Mouse (Mus musculus) right cerebral cortex, postnatal 36 days (tissue): ENCODE data around the gene Hpn.

Source experiments
- DNase-seq, 2 experiments: peaks; one replicate each; pipeline ENCODE4 v3.0.0; 2022; ENCODE audit warnings: low spot score in 2 of 2, mixed read lengths in 1 of 2

The Hpn gene

DNA sequence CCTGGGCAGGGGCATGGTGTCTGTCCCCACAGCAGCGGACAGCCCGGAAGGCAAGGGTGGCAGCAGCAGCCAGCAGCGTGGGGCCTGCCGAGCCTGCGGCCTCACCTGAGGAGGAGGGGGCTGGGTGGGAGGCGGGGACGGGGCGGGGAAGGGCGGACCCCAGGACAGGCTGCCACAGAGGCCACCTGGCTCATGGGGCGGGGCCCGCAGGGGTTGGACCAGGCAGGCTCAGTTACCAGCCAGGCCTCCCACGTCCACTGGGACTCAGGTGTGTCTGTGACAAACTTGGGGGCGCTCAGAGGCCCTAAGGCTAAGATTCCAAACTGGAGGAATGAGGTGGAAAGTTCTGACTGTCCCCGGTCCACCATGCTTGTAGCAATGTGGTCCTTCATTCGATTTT is at the start of gene Hpn:
Hpn (minus strand) TSS at position 109 of the 400 bp plus-strand sequence.
- no peak for DNase-seq

DNA sequence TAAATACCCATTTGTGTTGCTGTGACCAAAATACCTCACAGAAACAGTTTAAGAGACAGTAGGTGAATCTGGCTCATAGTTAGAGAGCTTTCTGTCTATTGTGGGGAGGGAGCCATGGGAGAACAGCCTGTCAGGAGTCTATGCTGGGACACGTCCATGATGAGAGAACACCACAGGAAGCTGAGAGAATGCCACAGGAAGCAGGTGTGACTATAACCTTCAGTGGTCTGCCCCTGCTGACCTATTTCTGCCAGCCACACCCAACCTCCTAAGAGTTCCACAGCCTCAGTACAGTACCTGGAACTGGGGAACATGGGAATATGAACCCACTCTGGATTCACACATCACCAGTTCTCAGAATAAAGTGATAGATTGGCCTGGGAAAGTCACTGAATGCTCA is 49.7 kb upstream of the Hpn start:
- DNase-seq: no peak

DNA sequence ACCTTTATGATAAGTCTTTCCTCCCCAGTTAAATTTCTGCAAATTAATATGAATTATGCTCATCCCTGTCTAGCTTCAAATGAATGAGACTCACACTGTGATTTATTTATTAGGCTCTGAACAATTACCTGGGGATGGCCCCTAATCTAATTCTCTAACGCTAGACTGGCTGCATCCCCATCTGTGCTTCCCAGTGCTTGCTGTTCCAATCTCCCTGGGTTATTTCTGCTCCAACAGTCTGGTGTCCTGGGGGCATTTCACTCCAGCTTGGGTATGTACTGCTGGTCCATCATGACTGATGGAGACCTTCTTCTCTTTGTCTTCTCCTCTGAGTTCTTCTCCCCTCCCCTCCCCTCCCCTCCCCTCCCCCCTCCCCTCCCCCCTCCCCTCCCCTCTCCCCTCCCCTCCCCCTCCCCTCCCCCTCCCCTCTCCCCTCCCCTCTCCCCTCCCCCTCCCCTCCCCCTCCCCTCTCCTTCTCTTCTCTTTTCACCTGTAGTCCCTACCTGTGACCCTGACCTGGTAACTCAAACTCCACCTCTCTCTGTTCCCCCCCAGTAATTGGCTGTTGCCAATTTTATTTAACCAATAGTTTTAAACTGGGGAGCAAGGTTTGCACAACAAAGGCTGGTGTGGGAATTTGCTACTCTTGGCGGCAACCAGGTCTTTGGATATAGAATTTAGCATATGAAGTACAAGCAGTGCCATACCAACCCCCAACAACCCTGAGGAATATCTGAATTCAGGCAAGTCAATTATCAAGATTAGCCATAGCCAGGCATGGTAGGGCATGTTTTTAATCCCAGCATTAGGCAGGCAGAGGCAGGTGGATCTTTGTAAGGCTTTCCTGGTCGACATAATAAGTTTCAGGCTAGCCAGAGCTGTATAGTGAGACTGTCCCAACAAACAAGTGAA is 48.8 kb upstream of the Hpn start:
- DNase-seq: no peak

DNA sequence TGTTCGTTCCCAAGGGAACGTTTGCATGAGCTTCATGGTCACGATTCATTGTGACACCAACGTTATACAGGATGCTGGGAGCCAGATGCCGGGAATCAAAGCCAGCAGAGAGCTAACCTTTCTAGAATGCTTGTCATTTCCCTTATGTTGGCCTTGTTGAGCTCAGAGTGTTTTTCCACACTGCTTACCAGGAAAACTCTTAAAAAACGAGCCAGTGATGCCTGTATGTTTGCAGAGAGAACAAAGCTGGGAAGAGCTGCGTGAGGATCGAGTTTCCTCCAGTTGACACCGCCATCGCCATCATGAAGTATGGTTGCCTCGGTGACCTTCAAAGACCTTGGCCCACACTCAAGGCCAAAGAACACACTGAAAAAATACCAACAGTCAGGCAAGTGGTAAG is 47.2 kb upstream of the Hpn start:
- DNase-seq: no peak

DNA sequence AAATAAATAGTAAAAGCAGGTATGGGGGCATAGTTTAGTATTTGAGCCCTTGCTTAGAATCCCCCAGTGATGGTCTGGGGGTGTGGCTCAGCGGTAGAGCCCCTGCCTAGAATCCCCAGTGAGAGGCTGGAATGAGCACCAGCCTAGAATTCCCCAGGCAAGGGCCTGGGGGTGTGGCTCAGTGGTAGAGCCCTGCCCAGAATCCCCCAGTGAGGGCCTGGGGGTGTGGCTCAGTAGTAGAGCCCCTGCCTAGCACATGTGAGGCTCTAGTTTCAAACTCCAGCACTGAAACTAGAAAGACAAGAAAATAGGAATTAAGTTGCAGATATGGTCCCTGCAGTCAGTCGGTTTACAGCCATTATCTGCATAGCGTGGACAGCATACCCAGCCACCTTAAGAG is 46.7 kb upstream of the Hpn start:
- DNase-seq: no peak

DNA sequence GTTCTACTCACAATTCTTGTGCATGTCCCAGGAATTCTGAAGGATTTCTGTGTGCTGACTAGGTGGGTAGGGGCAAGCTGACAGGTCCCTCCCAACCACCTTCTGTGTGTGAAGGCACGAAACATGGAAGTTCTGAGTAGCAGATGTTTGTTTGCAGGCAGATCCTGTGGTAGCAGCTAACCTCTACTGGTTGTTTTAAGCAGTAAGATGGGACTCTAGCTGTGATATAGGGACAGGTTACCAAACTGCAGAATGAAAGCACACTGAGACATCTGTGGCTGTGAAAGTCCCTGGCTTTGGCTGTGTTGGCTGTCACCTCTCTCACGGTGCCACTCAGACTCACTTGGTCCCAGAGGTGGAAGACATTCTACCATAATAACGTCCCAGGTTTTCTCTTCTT is 46.2 kb upstream of the Hpn start:
- no peak for DNase-seq

DNA sequence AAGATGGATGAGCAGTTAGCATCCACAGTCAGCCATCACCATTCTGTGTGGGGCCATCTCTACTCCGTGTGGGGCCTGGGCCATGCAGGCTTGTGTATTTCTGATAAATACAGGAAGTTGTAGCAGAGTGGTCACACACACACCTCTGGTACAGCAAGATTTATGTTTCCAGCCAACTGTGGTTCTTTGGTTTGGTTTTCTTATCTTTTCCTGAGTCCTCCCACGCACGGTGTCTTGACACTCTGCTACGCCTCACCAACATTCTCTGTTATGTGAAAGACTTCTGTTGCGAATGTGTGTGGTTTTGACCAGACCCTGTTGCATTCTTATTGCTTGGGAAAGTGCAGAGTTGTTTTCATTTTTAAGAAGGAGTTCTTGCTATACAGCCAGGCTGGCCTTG is 45.7 kb upstream of the Hpn start:
- DNase-seq: no peak

DNA sequence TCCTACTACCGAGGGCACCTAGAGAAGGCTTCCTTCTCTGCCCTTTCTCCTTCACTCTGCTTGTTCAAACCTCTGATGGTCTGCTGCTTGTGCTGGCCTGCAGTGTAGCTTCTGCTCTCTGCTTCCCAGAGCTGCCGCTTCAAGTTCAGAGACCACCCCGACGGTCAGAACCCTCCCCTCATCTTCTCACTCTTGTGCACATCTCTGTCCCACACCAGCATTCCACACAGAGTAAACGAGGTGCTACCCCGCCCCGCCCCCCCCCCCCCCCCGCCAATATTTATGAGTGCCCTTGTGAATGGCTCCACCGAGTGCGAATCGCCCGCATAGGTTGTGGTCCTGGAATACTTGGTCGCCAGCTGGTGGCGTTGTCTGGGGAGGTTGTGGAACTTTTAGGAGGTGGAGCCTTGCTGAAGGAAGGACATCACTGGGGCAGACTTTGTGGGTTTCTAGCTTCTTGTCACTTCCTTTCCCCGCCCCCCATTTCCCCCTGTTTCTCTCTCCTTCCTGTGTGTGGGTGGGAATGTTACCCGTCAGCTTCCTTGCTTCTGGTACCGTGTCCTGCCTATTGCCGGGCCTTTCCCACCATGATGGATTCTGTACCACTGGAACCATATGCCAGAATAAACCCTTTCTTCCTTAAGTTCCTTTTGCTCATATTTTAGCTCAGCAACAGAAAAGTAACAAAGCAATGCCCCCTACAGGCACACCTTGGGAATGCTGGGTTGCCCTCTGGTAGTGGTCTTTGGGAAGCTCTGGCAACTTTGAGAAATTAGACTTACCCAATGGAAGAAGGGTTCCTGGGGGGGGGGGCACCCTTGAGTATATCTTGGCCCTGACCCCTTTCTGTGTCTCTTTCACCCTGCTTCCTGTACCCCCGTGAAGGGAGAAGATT is 41.2 kb upstream of the Hpn start:
- DNase-seq: no peak

DNA sequence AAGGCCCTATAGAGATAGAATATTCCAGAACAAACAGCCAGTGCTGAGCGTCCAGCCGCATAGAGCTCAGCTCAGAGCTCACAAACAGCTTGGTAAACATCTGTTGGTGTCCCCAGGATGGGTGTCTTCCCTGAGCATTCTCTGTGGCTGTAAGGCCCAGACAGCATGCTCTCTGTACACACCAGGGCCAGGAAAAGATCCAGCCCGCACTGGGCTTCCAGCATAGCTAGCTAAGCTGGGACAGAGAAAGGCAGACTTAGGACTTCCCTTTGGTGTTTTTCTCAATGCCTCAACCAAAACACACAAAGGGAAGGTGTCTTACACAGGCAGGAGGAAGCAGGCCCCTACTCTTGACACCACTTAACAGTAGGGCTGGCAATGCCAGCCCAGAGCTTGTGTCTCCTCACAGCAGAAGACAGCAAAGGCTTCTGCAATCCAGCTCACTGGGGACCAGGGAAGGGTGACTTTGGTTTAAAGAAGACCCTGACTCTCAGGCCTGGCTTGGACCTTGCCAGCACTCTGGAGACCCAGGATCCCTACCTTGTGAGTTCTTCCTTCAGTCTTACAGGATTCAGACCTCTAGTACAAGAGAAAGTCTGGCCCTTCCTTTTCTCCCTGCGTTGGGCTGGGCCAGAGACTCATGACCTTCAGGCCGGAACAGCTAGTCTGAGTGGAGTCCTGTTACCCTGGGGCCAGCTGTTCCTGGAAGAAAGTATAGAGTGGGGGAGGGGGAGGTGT is 40.4 kb upstream of the Hpn start, which contains the start of gene Gramd1a:
Gramd1a (minus strand) TSS at position 601 of the 738 bp plus-strand sequence.
- no peak for DNase-seq

DNA sequence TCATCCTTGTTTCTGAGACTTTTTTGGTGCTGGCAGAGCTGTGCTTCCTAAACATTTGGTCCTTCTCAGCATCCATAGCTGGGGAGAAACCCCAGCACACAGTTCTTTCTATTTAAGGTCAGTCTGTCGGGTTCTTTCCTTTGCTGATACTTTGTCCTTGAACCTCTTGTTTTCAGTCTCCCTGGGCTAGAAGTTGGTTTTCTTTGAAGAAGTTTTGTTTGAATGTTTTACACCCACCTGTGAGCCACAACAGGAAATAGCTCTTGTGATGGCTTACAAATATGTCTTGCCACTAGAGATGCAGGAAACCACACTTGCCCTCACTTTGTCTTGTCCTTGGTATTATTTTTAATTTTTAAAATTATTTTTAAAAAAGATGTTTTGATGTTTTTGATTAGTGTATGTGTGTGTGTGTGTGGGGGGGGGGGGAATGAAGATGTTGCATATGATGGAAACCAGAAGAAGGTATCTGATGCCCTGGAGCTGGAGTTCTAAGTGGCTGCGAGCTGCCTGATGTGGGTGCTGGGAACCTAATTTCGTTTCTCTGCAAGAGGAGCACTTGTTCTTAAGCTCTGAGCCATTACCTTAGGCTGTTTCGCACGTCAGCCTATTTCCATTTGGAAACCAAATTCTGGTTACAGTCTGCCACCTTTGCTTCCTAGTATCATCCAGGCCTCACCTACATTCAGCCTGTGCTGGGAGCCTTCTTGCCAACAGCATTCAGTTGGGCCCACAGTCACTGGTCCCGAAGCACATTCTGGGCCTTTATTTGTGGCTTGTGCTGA is 38.6 kb upstream of the Hpn start:
- no peak for DNase-seq

DNA sequence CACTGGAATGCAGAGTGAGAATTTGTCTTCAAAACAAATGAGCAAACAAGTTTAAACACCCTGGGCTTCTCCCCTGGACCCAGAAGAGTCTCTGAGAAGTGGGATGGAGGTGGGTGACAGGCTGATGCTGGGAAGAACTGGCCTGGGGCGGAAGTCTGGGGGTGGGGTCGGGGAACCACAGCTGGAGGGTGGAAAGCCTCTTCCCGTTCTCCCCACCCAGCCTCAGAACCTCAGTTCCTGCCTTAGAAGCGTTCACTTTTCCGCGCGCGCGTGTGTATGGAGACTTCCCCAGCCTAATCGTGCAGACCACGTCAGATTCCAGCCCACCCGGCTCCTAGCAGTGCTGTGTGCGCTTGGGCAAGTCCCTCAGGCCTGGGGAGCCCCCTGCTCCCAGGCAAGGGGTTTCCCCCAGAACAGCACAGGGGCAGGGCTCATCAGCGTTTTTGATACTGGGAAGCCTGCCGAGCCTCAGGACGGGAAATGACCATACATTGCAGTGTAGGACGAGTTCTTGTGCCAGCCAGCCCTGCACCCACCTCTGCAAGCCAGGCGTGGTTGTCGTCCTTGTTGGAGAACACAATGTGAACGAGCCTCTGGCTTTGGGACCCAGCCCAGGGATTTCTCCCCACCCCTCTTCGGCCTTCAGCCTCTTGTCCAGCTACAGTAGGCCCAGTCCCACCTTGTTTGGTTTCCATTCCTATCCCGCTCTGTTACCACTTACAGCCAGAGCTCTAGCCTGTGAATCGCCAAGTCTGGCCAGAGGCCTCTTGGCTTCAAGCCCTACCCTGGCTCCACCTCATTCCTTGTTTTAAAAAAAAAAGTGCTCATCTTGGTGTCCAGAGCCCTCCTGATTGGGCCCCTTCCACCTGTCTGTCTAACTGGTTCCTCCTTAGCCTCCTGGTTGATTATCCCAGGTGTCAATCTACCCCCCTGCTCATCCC is 36.5 kb upstream of the Hpn start:
- no peak for DNase-seq

DNA sequence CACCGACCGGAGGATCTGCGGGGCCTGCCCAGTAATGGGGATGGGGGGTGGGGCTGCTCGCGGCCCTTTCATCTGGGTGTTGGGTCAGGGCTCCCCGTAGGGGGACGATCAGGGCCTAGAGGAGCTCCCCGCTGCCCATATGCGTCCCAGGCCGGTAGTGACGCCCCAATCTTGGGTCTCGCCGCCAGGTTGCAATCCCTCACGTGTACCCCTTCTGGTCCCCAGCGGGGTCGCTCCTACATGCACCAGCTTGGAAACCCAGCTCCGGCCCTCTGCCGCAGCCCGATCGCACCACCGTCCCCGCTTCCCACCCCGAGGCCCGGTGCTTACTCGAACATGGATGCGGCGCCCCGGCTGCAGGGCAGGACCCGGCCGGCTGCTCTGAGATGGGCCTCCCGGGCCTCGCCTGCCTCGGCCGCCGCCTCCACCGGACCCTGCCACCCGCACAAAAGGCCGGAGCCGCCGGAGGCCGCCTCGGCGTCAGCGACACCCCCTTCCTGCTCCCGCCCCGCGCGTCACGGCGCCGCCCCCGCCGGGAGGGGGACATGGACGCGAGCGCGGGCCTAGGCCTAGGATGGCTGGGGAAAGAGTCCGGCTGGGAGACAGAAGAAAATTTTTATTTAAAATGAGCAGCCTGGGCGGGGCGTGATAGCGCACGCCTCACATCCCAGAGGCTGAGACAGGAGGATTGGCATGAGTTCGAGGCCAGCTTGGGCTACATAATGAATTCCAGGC is 35.6 kb upstream of the Hpn start:
- peak; percentile 80 to 82 for DNase-seq

DNA sequence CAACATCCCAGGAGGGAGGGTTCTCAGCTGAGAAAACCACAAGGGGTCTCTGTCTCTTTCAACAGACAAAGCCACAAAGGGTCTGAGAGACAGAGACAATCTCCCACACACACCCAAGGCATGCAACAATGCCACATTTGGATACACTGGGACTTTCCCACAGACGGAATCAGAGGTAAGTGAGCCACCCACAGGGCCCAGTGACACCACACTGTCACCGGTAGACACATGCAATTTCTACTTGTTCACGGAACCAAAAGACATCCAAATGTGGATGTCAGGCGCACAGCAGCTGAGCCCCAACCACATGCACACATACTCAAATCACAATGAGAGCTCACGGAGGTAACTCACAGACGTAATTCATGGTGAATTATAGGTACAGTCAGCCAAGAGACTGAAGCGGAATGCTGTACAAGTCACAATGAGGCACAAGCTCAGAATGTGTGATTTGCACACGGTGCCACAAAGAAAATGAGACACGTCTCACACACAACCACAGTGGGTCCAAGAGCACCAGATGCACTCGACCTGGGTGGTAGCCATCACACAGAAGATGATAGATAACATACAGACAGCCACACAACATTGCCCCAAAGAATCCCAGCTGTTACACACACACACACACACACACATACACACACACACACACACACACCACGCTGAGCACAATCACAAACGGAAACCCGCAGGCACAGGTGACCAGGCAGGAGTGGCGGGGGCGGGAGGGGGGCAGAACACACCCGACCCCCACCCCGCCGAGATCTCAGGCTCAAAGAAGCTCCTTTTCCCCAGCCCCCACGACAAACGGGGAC is 34.9 kb upstream of the Hpn start:
- no peak for DNase-seq

DNA sequence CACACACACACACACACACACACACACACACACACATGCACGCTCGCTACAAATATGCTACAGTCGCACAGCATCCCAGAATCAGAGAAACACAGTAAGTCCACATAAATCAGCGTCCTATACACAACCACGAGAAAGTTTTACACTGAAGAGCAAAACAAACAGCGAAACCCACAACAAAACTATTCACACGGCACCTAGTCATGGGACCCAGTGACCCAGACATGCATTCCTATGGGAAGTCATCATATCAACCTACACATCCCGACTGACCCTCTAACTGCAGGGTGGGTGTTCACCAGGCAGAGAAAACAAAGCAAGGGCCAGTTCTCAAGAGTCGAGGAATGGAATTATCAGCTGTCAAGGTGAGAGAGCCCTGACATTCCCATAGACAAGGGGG is 34.2 kb upstream of the Hpn start:
- DNase-seq: no peak

DNA sequence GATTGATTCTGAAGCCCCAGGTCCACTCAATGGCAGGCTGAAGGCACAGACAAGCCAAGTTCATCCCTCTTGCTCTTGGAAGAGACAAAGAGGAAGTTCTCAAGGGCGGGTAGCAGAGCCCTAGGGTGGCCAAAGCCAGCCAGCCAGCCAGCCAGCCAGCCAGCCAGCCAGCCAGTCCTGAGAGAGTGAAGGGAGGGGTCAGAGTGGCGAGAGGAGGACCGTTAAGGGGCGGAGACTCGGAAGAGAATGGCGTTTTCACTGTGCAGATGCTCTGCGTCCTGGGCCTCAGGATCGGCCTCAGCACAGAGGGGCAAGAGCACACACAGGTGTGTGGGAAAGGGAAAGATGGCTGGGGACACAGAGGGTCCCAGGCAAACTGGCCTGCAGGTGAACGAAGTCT is 33.7 kb upstream of the Hpn start:
- DNase-seq: no peak

DNA sequence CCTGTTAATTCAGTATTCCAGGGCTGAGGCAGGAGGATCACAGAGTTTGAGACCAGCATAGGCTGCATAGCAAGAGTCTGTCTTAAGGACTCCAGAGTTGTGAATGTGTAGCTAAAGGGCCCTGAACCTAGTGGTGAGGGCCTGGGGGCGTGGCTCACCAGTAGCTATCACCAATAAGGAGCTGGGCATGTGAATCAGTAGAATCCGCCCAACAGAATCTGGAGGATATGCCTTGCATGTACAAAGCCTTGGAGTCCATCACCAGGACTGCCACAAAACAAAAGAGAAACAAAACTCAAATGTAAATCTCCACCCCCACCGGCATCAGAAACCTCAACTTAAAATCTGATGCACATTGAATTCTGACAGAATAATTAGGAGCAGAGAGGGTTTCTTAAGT is 33.0 kb upstream of the Hpn start:
- no peak for DNase-seq

DNA sequence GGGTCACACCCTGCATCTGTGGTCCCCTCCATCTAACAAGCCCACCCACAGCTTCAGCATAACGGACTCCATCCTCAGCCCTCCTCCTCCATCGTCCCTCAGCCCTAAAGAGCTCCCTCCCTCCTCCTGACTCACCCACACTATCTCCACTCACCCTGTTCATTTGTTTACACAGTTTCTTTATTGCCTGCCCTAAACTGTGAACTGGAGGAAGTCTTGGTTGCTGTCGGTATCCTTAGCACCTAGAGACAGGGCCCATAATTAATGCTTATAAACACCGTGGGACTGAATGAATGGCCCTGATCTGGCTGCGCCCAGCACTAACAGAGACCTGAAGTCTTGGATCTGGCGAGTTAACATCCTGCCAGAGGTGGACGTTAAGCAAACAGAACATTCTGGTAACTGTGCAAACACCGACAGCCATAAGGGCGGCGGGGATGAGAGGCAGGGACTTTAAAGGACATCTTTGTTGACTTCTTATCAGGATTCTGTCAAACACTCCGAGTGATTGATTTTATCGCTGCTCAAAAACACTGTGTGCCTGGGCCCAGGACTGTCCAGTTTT is 30.6 kb upstream of the Hpn start:
- no peak for DNase-seq

DNA sequence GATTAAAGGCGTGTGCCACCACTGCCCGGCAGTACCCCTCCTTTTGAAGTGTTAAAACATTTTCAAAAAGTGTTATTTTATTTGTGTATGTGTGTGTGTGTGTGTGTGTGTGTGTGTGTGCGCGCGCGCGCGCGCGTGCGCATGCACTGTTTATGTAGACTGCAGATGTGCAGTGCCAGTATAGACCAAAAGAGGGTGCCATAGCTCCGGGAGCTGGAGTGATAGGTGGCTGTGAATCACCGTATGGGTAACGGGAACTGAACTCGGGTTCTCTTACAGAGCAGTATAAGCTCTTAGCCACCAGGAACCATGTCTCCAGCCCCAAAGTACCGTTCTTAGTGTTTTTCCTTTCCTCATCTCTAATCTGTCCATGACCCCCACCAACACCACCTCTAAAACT is 29.8 kb upstream of the Hpn start:
- DNase-seq: no peak
